In genomic region chr17:24520450-24520849, GRCm38 (mm10) we compare ENCODE assay signal across 23 mouse cellular contexts. TPM values are rescaled to one million over a fixed set of nuclear protein-coding genes. Genes with fewer than 3 reads are reported as not detected.
A peak's percentile ranks its signal among the peaks of the same experiment; 100 is the strongest.
DNase-seq lines count a peak whose midpoint lies in the region; ATAC-seq lines count a peak whose summit lies in the region.
"Had no signal": no experiment of that assay in that cellular context is flagged by ENCODE, and none has a peak within 500 bp of the region (broad histone marks: within the 10 kb centered on the region; RNA-seq: fewer than 3 reads in every experiment).

No protein-coding gene starts in this region.

- no peak overlapping the region for H3K27ac ChIP-seq in heart, embryonic 11.5 days (ENCODE audit: low read depth, low read length)
- H3K27ac ChIP-seq in neural tube, embryonic 12.5 days = no peak overlapping the region
- H3K27ac ChIP-seq in neural tube, embryonic 15.5 days (replicated peaks) = no peak overlapping the region
- H3K27ac ChIP-seq: embryonic facial prominence, embryonic 12.5 days; embryonic facial prominence, embryonic 15.5 days; forebrain, embryonic 10.5 days; forebrain, embryonic 12.5 days had no signal

- no peak for ATAC-seq in heart, embryonic 11.5 days (replicated peaks; ENCODE audit: insufficient number of reproducible peaks, low FRiP score, low TSS enrichment)
- no peak for ATAC-seq in neural tube, embryonic 12.5 days (ENCODE audit: low FRiP score, low read depth)
- no peak for ATAC-seq in neural tube, embryonic 15.5 days (ENCODE audit: low FRiP score)
- ATAC-seq in megakaryocyte-erythroid progenitor cell, adult 5-6 weeks (replicated peaks; ENCODE audit: low FRiP score, low TSS enrichment, poor library complexity, severe bottlenecking) = no peak
- ATAC-seq: forebrain, embryonic 14.5 days; forebrain, embryonic 16.5 days had no signal

- no peaks in the 10 kb centered on the region for H3K27me3 ChIP-seq in heart, embryonic 11.5 days (ENCODE audit: control insufficient read depth, insufficient read depth, low read length)
- H3K27me3 ChIP-seq in neural tube, embryonic 12.5 days (replicated peaks) = no peaks in the 10 kb centered on the region
- no peaks in the 10 kb centered on the region for H3K27me3 ChIP-seq in neural tube, embryonic 15.5 days (replicated peaks)
- H3K27me3 ChIP-seq: embryonic facial prominence, embryonic 12.5 days; embryonic facial prominence, embryonic 15.5 days; forebrain, embryonic 12.5 days had no signal

- H3K4me1 ChIP-seq in heart, embryonic 11.5 days (ENCODE audit: control insufficient read depth, insufficient read depth, low read length) = no peaks in the 10 kb centered on the region; the same call in 1 of the 2 replicates
- H3K4me1 ChIP-seq in neural tube, embryonic 12.5 days = peaks cover 3% of the 10 kb centered on the region; the same call in 1 of the 2 replicates
- peaks cover 10% of the 10 kb centered on the region for H3K4me1 ChIP-seq in neural tube, embryonic 15.5 days
- H3K4me1 ChIP-seq: embryonic facial prominence, embryonic 12.5 days; forebrain, embryonic 12.5 days had no signal

- no peaks in the 10 kb centered on the region for H3K9me3 ChIP-seq in heart, embryonic 11.5 days (replicated peaks; ENCODE audit: control insufficient read depth, low read length)
- H3K9me3 ChIP-seq in neural tube, embryonic 12.5 days = no peaks in the 10 kb centered on the region
- no peaks in the 10 kb centered on the region for H3K9me3 ChIP-seq in neural tube, embryonic 15.5 days (replicated peaks)
- H3K9me3 ChIP-seq: embryonic facial prominence, embryonic 12.5 days; embryonic facial prominence, embryonic 15.5 days; forebrain, embryonic 10.5 days; forebrain, embryonic 12.5 days had no signal

- H3K4me2 ChIP-seq in heart, embryonic 11.5 days = no peak overlapping the region
- no peak overlapping the region for H3K4me2 ChIP-seq in neural tube, embryonic 12.5 days (replicated peaks)
- no peak overlapping the region for H3K4me2 ChIP-seq in neural tube, embryonic 15.5 days
- H3K4me2 ChIP-seq: embryonic facial prominence, embryonic 12.5 days; embryonic facial prominence, embryonic 15.5 days; forebrain, embryonic 12.5 days had no signal

- intact Hi-C loops in heart, postnatal 10 days (cut with DNase I) = no loop called here

- H3K36me3 ChIP-seq in heart, embryonic 11.5 days (ENCODE audit: control insufficient read depth, insufficient read depth, low read length) = peaks cover 28% of the 10 kb centered on the region
- peaks cover 45% of the 10 kb centered on the region for H3K36me3 ChIP-seq in neural tube, embryonic 12.5 days
- peaks cover 40% of the 10 kb centered on the region for H3K36me3 ChIP-seq in neural tube, embryonic 15.5 days

- 83% methylated on average over 4 of the region's 4 CpGs for WGBS in heart, embryonic 11.5 days (ENCODE audit: insufficient replicate concordance)
- 92% methylated on average over 4 of the region's 4 CpGs for WGBS in neural tube, embryonic 12.5 days
- WGBS in neural tube, embryonic 15.5 days = 83% methylated on average over 4 of the region's 4 CpGs

- no peak for DNase-seq in heart, postnatal 10 days
- DNase-seq: adrenal gland, adult 2 months; adrenal gland, postnatal 10 days; adrenal gland, postnatal 25 days; cerebellum, adult 11 months; cerebellum, adult 18-20 months; cerebellum, adult 8-10 months; cerebellum, adult 9-11 months; cerebellum, postnatal 14 days; cerebellum, postnatal 36 days; embryo, embryonic 11 days had no signal

- H3K9ac ChIP-seq in heart, embryonic 11.5 days (ENCODE audit: low read depth, low read length) = 0 out of 2 replicates have a peak overlapping the region, but pooled peaks have one; percentile 22
- 0 out of 2 replicates have a peak overlapping the region, but pooled peaks have one; percentile 8 for H3K9ac ChIP-seq in neural tube, embryonic 12.5 days
- no peak overlapping the region for H3K9ac ChIP-seq in neural tube, embryonic 15.5 days (replicated peaks)
- H3K9ac ChIP-seq: embryonic facial prominence, embryonic 12.5 days; embryonic facial prominence, embryonic 15.5 days; forebrain, embryonic 12.5 days had no signal

- no peak overlapping the region for H3K4me3 ChIP-seq in heart, embryonic 11.5 days (ENCODE audit: low read depth, low read length)
- H3K4me3 ChIP-seq in neural tube, embryonic 12.5 days = no peak overlapping the region
- H3K4me3 ChIP-seq in neural tube, embryonic 15.5 days (replicated peaks) = no peak overlapping the region
- H3K4me3 ChIP-seq: embryonic facial prominence, embryonic 12.5 days; embryonic facial prominence, embryonic 15.5 days; erythroblast, embryonic 14.5 days; forebrain, embryonic 10.5 days; forebrain, embryonic 12.5 days had no signal

RNA-seq across cellular contexts. Expression of gene Traf7, which starts 7.3 kb away (rescaled TPM):
- polyA plus RNA-seq in heart, embryonic 11.5 days (2014; fragmentation: Nextera tagmentation; extraction: Ambion mirVana) = 72.3 and 80.1 TPM in 2 replicates
- 10 to 100 TPM; 75.9 to 77.9 TPM for total RNA-seq in heart, postnatal 10 days (2021)
- polyA plus RNA-seq in neural tube, embryonic 12.5 days (2016; fragmentation: Nextera tagmentation; extraction: Ambion mirVana) = 83.4 and 84.0 TPM in 2 replicates
- polyA plus RNA-seq in neural tube, embryonic 15.5 days (2015; fragmentation: Nextera tagmentation; extraction: Ambion mirVana) = 83.2 and 89.4 TPM in 2 replicates
- 111 and 143 TPM in 2 replicates for total RNA-seq in megakaryocyte-erythroid progenitor cell, adult 5-6 weeks (2014; fragmentation: Nextera tagmentation)
- 66.3 and 84.8 TPM in 2 replicates for total RNA-seq in megakaryocyte-erythroid progenitor cell, adult 5-6 weeks (2017)

RNA-seq across cellular contexts. Expression of gene Rab26, which starts 13.6 kb away (rescaled TPM):
- 1.1 and 1.9 TPM in 2 replicates for polyA plus RNA-seq in heart, embryonic 11.5 days (2014; fragmentation: Nextera tagmentation; extraction: Ambion mirVana)
- total RNA-seq in heart, postnatal 10 days (2021) = under 1 TPM; 0.32 to 0.45 TPM
- polyA plus RNA-seq in neural tube, embryonic 12.5 days (2016; fragmentation: Nextera tagmentation; extraction: Ambion mirVana) = 1.6 and 2.2 TPM in 2 replicates
- 6.1 and 9.1 TPM in 2 replicates for polyA plus RNA-seq in neural tube, embryonic 15.5 days (2015; fragmentation: Nextera tagmentation; extraction: Ambion mirVana)
- not detected in 2 replicates for total RNA-seq in megakaryocyte-erythroid progenitor cell, adult 5-6 weeks (2014; fragmentation: Nextera tagmentation)
- total RNA-seq in megakaryocyte-erythroid progenitor cell, adult 5-6 weeks (2017) = 1.3 TPM in 1 of 2 replicates, not detected in the other

RNA-seq across cellular contexts. Expression of gene Pkd1, which starts 29.2 kb away (rescaled TPM):
- 8.9 and 9.2 TPM in 2 replicates for polyA plus RNA-seq in heart, embryonic 11.5 days (2014; fragmentation: Nextera tagmentation; extraction: Ambion mirVana)
- 10 to 100 TPM; 60.1 to 72.2 TPM for total RNA-seq in heart, postnatal 10 days (2021)
- 23.0 and 26.5 TPM in 2 replicates for polyA plus RNA-seq in neural tube, embryonic 12.5 days (2016; fragmentation: Nextera tagmentation; extraction: Ambion mirVana)
- polyA plus RNA-seq in neural tube, embryonic 15.5 days (2015; fragmentation: Nextera tagmentation; extraction: Ambion mirVana) = 31.2 and 31.7 TPM in 2 replicates
- 17.2 and 20.5 TPM in 2 replicates for total RNA-seq in megakaryocyte-erythroid progenitor cell, adult 5-6 weeks (2014; fragmentation: Nextera tagmentation)
- total RNA-seq in megakaryocyte-erythroid progenitor cell, adult 5-6 weeks (2017) = 4.6 and 5.4 TPM in 2 replicates

RNA-seq across cellular contexts. Expression of gene Caskin1, which starts 32.0 kb away (rescaled TPM):
- 0.40 and 0.49 TPM in 2 replicates for polyA plus RNA-seq in heart, embryonic 11.5 days (2014; fragmentation: Nextera tagmentation; extraction: Ambion mirVana)
- total RNA-seq in heart, postnatal 10 days (2021) = under 1 TPM; 0.48 to 0.52 TPM
- polyA plus RNA-seq in neural tube, embryonic 12.5 days (2016; fragmentation: Nextera tagmentation; extraction: Ambion mirVana) = 23.2 and 25.4 TPM in 2 replicates
- 42.7 and 53.4 TPM in 2 replicates for polyA plus RNA-seq in neural tube, embryonic 15.5 days (2015; fragmentation: Nextera tagmentation; extraction: Ambion mirVana)
- not detected in 2 replicates for total RNA-seq in megakaryocyte-erythroid progenitor cell, adult 5-6 weeks (2014; fragmentation: Nextera tagmentation)
- total RNA-seq in megakaryocyte-erythroid progenitor cell, adult 5-6 weeks (2017) = not detected in 2 replicates
- total RNA-seq: common myeloid progenitor, adult 5-6 weeks had no signal
- polyA plus RNA-seq: erythroblast, embryonic 14.5 days had no signal

RNA-seq across cellular contexts. Expression of gene Mlst8, which starts 41.6 kb away (rescaled TPM):
- 17.5 and 20.9 TPM in 2 replicates for polyA plus RNA-seq in heart, embryonic 11.5 days (2014; fragmentation: Nextera tagmentation; extraction: Ambion mirVana)
- 10 to 100 TPM; 11.6 to 12.9 TPM for total RNA-seq in heart, postnatal 10 days (2021)
- 33.8 and 34.9 TPM in 2 replicates for polyA plus RNA-seq in neural tube, embryonic 12.5 days (2016; fragmentation: Nextera tagmentation; extraction: Ambion mirVana)
- polyA plus RNA-seq in neural tube, embryonic 15.5 days (2015; fragmentation: Nextera tagmentation; extraction: Ambion mirVana) = 29.5 and 33.1 TPM in 2 replicates
- total RNA-seq in megakaryocyte-erythroid progenitor cell, adult 5-6 weeks (2014; fragmentation: Nextera tagmentation) = 35.8 and 38.7 TPM in 2 replicates
- 17.2 and 36.1 TPM in 2 replicates for total RNA-seq in megakaryocyte-erythroid progenitor cell, adult 5-6 weeks (2017)
